Mouse (Mus musculus) heart, embryonic 14.5 days (tissue): Measurements from ENCODE around the gene Gm11549. TPM values are rescaled to one million over a fixed set of nuclear protein-coding genes. Genes with fewer than 3 reads are reported as not detected.

Experiments used
- ATAC-seq: fragments of 200-750 bp; cut with Nextera tagmentation; 2 replicates; pipeline ENCODE4 v1.8.0; 2017; ENCODE audit warnings: low read depth, moderate TSS enrichment; ENCODE audit not compliant: insufficient number of reproducible peaks, insufficient read depth, low FRiP score
- H3K27ac ChIP-seq, 2 experiments: fragments of 200-500 bp in 1 of 2; fragments of 300-500 bp in 1 of 2; sonication (generic) in 1 of 2; replicated peaks in 1 of 2; 2 replicates each; pipeline ENCODE4 v1.5.1; 2012 to 2014; ENCODE audit warnings: low read depth in 2 of 2, low read length in 2 of 2, control low read depth in 1 of 2, mild to moderate bottlenecking in 1 of 2, mixed read lengths in 1 of 2; ENCODE audit not compliant: control insufficient read depth in 1 of 2, insufficient read depth in 1 of 2
- H3K27me3 ChIP-seq: fragments of 300-500 bp; sonication (generic); 2 replicates; pipeline ENCODE4 v1.6.1; 2014; ENCODE audit warnings: mild to moderate bottlenecking, low read length, control low read depth; ENCODE audit not compliant: control insufficient read depth, insufficient read depth
- H3K36me3 ChIP-seq: fragments of 300-500 bp; sonication (generic); 2 replicates; pipeline ENCODE4 v1.6.1; 2014; ENCODE audit warnings: mild to moderate bottlenecking, control low read depth, low read length, mixed read lengths; ENCODE audit not compliant: control insufficient read depth, insufficient read depth
- H3K4me1 ChIP-seq, 2 experiments: fragments of 200-500 bp in 1 of 2; fragments of 300-500 bp in 1 of 2; sonication (generic) in 1 of 2; 2 replicates each; pipeline ENCODE4 v1.6.1; 2012 to 2014; ENCODE audit warnings: low read length in 2 of 2, control low read depth in 1 of 2, mixed read lengths in 1 of 2; ENCODE audit not compliant: control insufficient read depth in 2 of 2, insufficient read depth in 2 of 2
- H3K4me2 ChIP-seq: fragments of 300-500 bp; sonication (generic); 2 replicates; pipeline ENCODE4 v1.6.1; 2014; ENCODE audit warnings: mild to moderate bottlenecking, low read length
- H3K4me3 ChIP-seq, 2 experiments: fragments of 200-500 bp in 1 of 2; fragments of 300-500 bp in 1 of 2; sonication (generic) in 1 of 2; 2 replicates each; pipeline ENCODE4 v1.5.1; 2012 to 2014; ENCODE audit warnings: low read length in 2 of 2, mild to moderate bottlenecking in 2 of 2, control low read depth in 1 of 2, low read depth in 1 of 2, moderate library complexity in 1 of 2; ENCODE audit not compliant: control insufficient read depth in 1 of 2, insufficient read depth in 1 of 2
- H3K9ac ChIP-seq: fragments of 300-500 bp; sonication (generic); 2 replicates; pipeline ENCODE4 v1.6.1; 2014; ENCODE audit warnings: mild to moderate bottlenecking, low read length
- H3K9me3 ChIP-seq: fragments of 300-500 bp; sonication (generic); 2 replicates; pipeline ENCODE4 v1.6.1; 2016; ENCODE audit warnings: low read length, control low read depth; ENCODE audit not compliant: control insufficient read depth
- WGBS: fragments of 180-500 bp; shearing (Covaris S2); extraction: QIAGEN DNeasy Blood & Tissue Kit; methylation state at CpG from one replicate; pipeline ENCODE4 v1.1.7; 2014; 5-methylcytosine and 5-hydroxymethylcytosine counted together
- polyA plus RNA-seq: library from polyadenylated mRNA; unstranded; fragments of >200 nt; fragmentation: Nextera tagmentation; extraction: Ambion mirVana; gene quantifications from 2 replicates; pipeline ENCODE4 v1.2.1, GENCODE M21; 2014

Gene Gm11549
- polyA plus RNA-seq, 1 experiment from 2014 or later, result 0.88 TPM

DNA sequence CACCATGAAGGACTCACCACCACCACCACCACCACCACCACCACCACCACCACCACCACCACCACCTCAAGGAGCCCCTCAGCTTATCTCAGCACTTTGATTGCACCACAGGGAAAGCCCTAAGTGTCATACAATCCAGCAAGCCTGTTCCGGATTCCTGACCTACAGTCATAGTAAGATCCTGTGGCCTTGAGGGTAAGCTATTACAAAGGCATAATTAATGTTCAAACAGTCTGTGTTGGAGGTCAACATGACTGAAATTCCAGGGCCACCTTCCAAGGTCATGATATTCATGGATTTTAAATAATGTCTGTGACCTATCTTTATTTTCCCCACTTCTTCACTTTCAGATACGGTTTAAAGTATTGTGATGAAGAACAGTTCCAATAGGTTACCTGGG lies 41.1 kb downstream of the Gm11549 start:
- H3K27me3 ChIP-seq, result no peaks in the 10 kb centered on the region
- H3K9me3 ChIP-seq, result no peaks in the 10 kb centered on the region
- H3K4me2 ChIP-seq, result no peak overlapping the region
- H3K36me3 ChIP-seq, result no peaks in the 10 kb centered on the region
- H3K4me3 ChIP-seq, result no peak overlapping the region
- H3K27ac ChIP-seq, result peak overlapping the region; percentile 20 to 58
- ATAC-seq, result no peak
- H3K9ac ChIP-seq, result no peak overlapping the region
- WGBS, result 47% methylated on average over 2 of the region's 2 CpGs
- H3K4me1 ChIP-seq, result peaks cover 27 to 38% of the 10 kb centered on the region in 2 experiments

DNA sequence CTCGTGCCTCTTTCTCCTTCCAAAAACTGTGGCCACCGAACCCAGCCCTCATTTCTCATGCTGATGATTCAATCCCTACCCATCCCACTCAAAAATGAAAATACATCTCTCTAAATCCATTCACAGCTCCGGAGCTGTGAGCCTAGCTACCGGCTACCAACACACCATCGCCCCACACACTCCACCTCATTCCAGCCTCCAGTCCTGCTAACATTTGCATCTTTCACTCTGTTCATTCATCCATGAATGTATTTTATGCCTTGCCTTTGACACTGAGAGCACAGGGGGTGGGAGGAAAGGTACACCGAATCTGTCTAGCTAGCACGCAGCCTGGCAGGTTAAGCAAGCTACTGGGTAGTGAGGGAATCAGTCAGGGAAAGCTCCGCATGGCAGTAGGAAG lies 42.8 kb downstream of the Gm11549 start:
- Histone ChIP-seq H3K27ac (no peak overlapping the region), H3K27me3 (no peaks in the 10 kb centered on the region), H3K9me3 (no peaks in the 10 kb centered on the region), H3K4me1 (peaks cover 27 to 45% of the 10 kb centered on the region in 2 experiments), H3K9ac (no peak overlapping the region), H3K4me3 (no peak overlapping the region), H3K36me3 (no peaks in the 10 kb centered on the region), H3K4me2 (no peak overlapping the region)
- WGBS, result 95% methylated on average over 8 of the region's 8 CpGs
- ATAC-seq, result no peak

DNA sequence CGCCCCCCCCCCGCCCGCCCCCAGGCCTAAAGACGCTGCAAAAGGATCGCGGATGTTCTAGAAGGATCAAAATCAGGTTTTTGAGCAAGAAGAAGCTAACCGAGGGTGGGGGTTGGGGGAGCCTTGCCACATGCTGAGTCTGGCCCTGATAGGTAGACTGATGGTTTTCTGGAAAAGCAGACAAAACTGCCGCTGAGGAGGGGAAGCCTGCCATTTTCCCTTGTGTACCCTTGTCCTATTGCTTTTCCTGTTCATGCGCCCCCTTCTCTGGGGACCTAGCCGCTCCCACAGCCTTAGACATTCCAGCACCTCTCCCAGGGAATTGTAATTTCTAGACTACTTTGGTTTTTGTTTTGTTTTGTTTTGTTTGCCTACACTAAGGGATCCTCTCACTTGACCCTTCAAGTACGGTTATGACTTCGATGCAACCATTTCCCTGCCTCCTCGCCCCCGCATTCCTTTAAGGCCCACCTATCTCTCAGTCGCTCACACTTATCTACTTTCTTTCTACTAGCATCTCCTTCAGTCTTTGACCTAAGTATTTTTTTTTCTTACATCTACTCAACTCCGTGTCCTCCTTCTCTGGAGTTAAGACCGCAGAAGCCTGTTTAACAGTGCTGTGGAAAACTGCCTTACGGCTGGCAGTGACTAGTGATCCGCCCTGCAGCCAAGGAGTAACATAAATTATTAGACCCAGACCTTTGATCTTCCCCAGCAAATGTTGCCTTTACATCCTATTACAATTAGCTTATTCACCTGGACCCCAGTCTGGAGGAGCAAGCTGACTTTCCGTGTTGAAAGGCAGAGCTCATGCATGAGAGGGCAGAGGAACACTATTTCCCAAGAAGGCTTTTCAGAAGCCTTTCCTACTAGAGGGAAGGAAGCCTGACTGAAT lies 45.1 kb downstream of the Gm11549 start:
- Histone ChIP-seq H3K27ac (peak overlapping the region; percentile 79 to 91), H3K4me3 (peak overlapping the region; percentile 86 to 91), H3K27me3 (no peaks in the 10 kb centered on the region), H3K4me1 (peaks cover 18 to 43% of the 10 kb centered on the region in 2 experiments), H3K9me3 (no peaks in the 10 kb centered on the region), H3K4me2 (peak overlapping the region; percentile 78), H3K9ac (peak overlapping the region; percentile 86), H3K36me3 (peaks cover 4% of the 10 kb centered on the region; the same call in 1 of the 2 replicates)
- no peak for ATAC-seq
- whole genome bisulfite sequencing, result 21% methylated on average over 19 of the region's 20 CpGs

DNA sequence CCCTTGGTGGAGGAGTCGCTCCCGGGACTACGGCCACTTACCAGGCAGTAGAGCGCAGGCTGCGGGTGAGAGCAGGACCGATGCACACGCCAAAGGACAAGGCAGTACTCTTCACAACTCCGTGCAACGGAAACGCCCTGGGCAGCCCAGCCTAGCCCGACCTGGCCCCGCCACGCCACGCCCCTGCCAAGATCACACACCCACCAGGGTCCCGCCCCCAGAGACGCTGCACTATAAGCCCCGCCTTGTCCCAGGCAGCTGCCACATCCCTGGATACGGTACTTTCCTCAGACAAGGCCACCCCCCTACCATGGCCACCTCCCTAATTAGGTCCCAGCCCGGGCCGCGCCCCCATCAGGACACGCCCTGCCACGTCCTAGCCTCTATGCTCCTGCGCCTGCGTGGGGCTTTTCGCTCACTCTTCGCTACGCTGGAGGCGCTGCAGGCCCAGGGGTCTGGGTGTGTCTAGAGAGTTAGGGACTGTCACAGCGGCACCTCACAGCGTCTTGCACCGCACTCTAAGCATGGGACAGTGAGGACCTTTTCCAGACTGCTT lies 46.0 kb downstream of the Gm11549 start, which contains the start of the genes Anxa5 and 1810062G17Rik:
Anxa5 (minus strand) TSS at position 363 of the 556 bp plus-strand sequence.
1810062G17Rik (plus strand) TSS at position 406 of the 556 bp plus-strand sequence.
- H3K36me3 ChIP-seq, result peaks cover 4% of the 10 kb centered on the region; the same call in 1 of the 2 replicates
- H3K27ac ChIP-seq, result peak within 1 kb of the TSS; percentile 91 to 96
- H3K27me3 ChIP-seq, result no peaks in the 10 kb centered on the region
- no peaks in the 10 kb centered on the region for H3K9me3 ChIP-seq
- peak; percentile 99 for ATAC-seq
- peak within 1 kb of the TSS; percentile 78 for H3K4me2 ChIP-seq
- peak within 1 kb of the TSS; percentile 86 to 91 for H3K4me3 ChIP-seq
- H3K4me1 ChIP-seq, result peaks cover 18 to 41% of the 10 kb centered on the region in 2 experiments
- 0% methylated on average over 32 of the region's 32 CpGs for WGBS
- H3K9ac ChIP-seq, result peak within 1 kb of the TSS; percentile 93

DNA sequence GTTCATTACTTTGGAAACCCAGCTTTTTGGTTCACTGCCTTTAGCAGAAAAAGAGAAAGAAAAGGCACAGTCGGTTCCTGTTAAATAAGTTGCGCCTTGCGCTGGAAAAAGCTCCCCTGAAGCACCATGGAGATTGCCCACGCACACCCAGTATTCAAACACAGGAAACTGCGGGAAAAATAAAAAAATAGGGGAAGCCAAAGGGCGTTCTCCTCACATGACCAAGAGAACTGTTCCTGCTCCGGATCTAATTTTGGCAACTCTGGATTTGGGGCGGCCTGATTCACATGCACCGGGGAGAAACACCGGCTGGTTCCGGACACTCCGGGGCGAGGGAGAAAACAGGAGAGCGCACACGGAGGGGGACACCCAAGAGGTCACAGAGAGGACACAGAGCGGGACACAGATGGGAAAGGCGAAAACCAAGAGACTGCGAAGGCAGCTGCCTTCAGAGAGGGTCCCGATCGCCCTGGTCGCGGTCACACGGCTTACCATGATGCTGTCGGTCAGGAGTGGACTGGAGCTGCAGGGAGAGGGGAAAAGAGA lies 46.6 kb downstream of the Gm11549 start:
- Histone ChIP-seq H3K4me1 (peaks cover 16 to 40% of the 10 kb centered on the region in 2 experiments), H3K27ac (peak overlapping the region; percentile 91 to 96), H3K4me3 (peak overlapping the region; percentile 86 to 91), H3K9ac (peak overlapping the region; percentile 93), H3K4me2 (peak overlapping the region; percentile 78), H3K27me3 (no peaks in the 10 kb centered on the region), H3K9me3 (no peaks in the 10 kb centered on the region), H3K36me3 (peaks cover 7% of the 10 kb centered on the region; the same call in 1 of the 2 replicates)
- peak; percentile 10 for ATAC-seq
- under 1% methylated on average over 24 of the region's 24 CpGs for WGBS

DNA sequence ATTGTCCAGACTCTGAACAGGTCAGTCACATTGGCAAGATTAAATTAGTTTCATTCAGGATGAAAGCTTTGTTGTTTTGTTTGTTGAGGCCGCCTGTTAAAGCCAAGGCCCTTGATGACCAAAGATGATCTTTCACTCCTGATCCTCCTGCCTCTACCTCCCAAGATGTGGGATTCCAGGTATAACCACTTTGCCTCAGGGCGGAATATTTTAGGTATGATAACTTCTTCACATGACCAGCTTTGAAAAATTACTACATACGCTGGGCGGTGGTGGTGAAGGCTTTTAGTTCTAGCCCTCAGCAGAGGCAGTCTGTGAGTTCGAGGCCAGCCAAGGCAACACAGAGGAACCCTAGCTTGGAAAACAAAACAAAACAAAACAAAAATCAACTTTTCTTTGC lies 47.2 kb downstream of the Gm11549 start:
- H3K36me3 ChIP-seq, result peaks cover 11% of the 10 kb centered on the region; the same call in 1 of the 2 replicates
- H3K9ac ChIP-seq, result peak overlapping the region; percentile 93
- ATAC-seq, result no peak
- 64% methylated on average over 5 of the region's 5 CpGs for WGBS
- no peaks in the 10 kb centered on the region for H3K27me3 ChIP-seq
- H3K4me2 ChIP-seq, result peak overlapping the region; percentile 78
- H3K9me3 ChIP-seq, result no peaks in the 10 kb centered on the region
- peak overlapping the region in 1 of 2 experiments; percentile 91; a peak in 1 of 4 replicates for H3K27ac ChIP-seq
- H3K4me1 ChIP-seq, result peaks cover 16 to 46% of the 10 kb centered on the region in 2 experiments
- H3K4me3 ChIP-seq, result peak overlapping the region; percentile 86 to 91

DNA sequence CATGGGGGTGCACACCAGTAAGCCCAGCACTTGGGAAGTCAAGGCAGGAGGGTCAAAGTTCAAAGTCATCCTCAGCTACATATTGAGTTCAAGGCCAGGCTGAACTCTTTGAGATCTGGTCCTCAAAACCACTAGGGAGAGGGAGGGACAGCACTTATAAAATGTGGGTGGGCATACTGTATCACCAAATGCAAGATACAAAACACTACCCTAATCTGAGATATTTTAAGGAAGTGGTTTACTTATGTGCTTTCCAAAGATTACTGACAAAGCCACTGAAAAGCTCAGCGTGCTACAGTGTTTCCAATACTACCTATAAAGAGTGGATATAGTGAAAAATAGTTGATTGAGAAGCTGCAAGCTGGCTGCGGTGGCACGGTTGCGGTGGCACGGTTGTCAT lies 48.4 kb downstream of the Gm11549 start:
- H3K9me3 ChIP-seq, result no peaks in the 10 kb centered on the region
- H3K36me3 ChIP-seq, result peaks cover 11% of the 10 kb centered on the region; the same call in 1 of the 2 replicates
- peak overlapping the region; percentile 28; the same call in 1 of the 2 replicates for H3K4me2 ChIP-seq
- H3K27me3 ChIP-seq, result no peaks in the 10 kb centered on the region
- no peak for ATAC-seq
- WGBS, result 89% methylated on average over 5 of the region's 5 CpGs
- no peak overlapping the region for H3K9ac ChIP-seq
- H3K4me1 ChIP-seq, result peaks cover 19 to 47% of the 10 kb centered on the region in 2 experiments
- no peak overlapping the region for H3K27ac ChIP-seq
- no peak overlapping the region for H3K4me3 ChIP-seq
